Mouse (Mus musculus): ENCODE results near the gene Rpl19. TPM values are rescaled to one million over a fixed set of nuclear protein-coding genes. Genes with fewer than 3 reads are reported as not detected.
A peak's percentile ranks its signal among the peaks of the same experiment; 100 is the strongest.

Rpl19 gene
- polyA plus RNA-seq, 1 experiment from 2014 or later, result 689 TPM

DNA sequence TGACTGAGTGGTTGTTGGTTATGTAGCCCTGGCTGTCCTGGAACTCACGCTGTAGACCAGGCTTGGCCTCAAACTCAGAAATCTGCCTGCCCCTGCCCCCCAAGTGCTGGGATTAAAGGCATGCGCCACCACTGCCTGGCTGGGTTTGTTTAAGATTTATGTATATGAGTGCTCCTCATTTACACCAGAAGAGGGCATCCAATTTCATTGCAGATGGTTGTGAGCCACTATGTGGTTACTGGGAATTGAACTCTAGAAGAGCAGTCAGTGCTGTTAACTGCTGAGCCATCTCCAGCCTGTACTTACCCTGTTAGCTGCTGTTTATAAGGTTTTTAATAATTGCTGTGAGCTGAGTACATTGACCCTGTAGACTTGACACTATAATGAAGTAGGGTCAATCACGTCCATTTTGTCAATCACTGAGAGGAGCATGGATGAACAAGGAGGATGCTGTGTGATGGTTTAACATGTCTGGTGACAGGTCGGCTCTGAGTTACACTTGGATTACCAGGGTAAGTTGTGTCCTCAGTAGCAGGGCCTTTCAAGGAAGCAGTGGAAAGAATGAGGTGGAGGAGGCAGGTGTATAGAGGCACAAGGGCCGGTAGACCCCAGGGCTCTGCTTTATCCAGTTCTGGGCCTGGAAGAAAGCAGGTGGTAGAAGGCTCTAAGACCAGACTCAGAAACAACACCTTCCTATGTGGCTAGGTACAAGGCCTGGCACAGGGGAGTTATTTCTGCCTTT lies 4.4 kb downstream of the Rpl19 start:
- H3K9ac ChIP-seq, result no peak overlapping the region
- H3K27me3 ChIP-seq, result no peaks in the 10 kb centered on the region
- WGBS, result 59% methylated on average over 5 of the region's 5 CpGs
- no peak for ATAC-seq (ENCODE audit: low FRiP score)
- H3K4me1 ChIP-seq (replicated peaks), result peaks cover 31% of the 10 kb centered on the region
- H3K27ac ChIP-seq, result no peak overlapping the region
- no peak overlapping the region for H3K4me2 ChIP-seq
- peaks cover 33% of the 10 kb centered on the region for H3K36me3 ChIP-seq
- no peak overlapping the region for H3K4me3 ChIP-seq
- H3K9me3 ChIP-seq, result no peaks in the 10 kb centered on the region

DNA sequence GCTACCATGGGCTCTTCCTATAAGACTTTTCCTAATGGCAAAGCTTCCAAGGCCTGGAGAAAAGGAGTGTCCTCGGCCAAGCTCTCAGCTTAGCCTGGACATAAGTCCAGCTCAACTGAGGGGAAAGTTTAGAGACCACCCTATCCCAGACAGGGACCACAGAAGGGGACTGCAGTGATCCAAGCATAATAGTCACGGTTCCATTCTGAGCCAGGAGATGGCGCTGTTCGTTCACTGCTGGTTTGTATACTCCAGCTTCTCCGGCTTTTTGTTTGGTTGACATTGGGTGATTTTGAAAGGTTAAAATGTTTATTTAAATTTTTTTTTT lies 4.9 kb downstream of the Rpl19 start:
- Histone ChIP-seq H3K27me3 (0 out of 2 replicates have a peak, but pooled peaks cover under 1% of the 10 kb centered on the region), H3K9me3 (no peaks in the 10 kb centered on the region), H3K27ac (no peak overlapping the region), H3K4me1 (replicated peaks) (peaks cover 33% of the 10 kb centered on the region), H3K9ac (no peak overlapping the region), H3K4me3 (no peak overlapping the region), H3K36me3 (peaks cover 33% of the 10 kb centered on the region), H3K4me2 (no peak overlapping the region)
- whole genome bisulfite sequencing, result 4% methylated on average over 5 of the region's 5 CpGs
- ATAC-seq (ENCODE audit: low FRiP score), result no peak

DNA sequence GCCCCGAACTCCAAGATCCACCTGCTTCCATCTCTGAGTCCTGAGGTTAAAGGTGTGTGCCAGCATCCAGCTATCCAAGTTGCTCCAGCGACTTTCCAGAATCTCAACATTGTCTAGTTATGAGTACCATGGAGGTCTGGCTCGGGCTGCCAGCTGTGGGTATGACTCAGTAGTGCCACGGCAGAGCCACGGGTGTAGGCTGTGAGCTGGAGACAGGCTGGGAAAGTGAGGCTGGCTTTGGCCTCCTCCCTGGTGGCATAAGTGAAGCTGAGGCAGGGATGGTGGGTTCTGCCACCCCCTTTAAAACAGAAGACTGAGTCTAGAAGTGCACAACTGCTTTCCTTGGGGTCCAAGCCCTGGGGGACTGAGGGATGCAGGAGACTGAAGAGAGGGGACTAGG lies 7.6 kb downstream of the Rpl19 start:
- no peak overlapping the region for H3K9ac ChIP-seq
- 84% methylated on average over 5 of the region's 5 CpGs for WGBS
- no peak for ATAC-seq (ENCODE audit: low FRiP score)
- H3K36me3 ChIP-seq, result peaks cover 23% of the 10 kb centered on the region
- no peaks in the 10 kb centered on the region for H3K9me3 ChIP-seq
- no peak overlapping the region for H3K4me2 ChIP-seq
- H3K27me3 ChIP-seq, result peaks cover 21% of the 10 kb centered on the region
- H3K4me3 ChIP-seq, result no peak overlapping the region
- peaks cover 26% of the 10 kb centered on the region for H3K4me1 ChIP-seq (replicated peaks)
- no peak overlapping the region for H3K27ac ChIP-seq

DNA sequence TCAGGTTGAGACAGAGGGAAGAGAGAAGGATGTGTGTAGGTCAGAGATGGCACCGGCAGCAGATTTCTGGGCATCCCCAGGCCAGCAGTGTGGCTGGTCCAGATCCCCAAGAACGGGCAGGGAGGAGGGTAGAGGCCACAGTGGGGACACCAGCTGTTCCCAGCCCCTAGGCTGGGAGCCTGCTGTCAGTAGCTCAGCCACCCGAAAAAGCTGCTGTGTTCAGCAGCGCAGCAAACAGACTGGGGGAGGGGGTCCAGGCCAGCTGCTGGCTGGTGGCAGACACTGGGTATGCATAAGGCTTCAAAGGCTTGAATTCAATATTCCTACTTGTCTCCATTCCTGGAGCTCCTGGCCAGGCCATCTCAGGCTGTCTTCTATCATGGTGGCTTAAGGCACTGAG lies 8.3 kb downstream of the Rpl19 start:
- H3K9ac ChIP-seq, result peak overlapping the region; percentile 15; the same call in 1 of the 2 replicates
- H3K27ac ChIP-seq, result peak overlapping the region; percentile 70

DNA sequence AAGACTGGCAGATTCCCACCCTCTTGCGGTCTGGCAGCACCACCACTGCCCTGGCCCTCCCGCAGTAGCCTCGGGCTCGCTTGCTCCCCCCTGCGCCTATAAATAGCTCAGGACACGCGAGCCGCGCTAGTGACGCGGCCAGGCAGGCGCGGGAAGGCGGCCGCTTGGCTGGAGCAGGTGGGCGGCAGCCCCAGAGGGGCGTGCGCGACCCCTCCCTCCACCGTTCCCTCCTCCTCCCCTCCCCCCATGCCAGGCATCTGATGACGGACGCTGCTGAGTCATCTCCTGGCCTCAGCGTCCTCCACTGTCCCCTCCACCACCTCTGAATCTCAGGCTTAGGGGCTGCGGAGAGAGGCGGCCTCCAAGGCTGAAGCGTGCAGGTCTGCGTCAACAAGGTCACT lies 9.5 kb downstream of the Rpl19 start:
- H3K27ac ChIP-seq, result no peak overlapping the region
- ATAC-seq (ENCODE audit: low FRiP score), result peak; percentile 60
- H3K4me2 ChIP-seq, result peak overlapping the region; percentile 76
- peaks cover 4% of the 10 kb centered on the region for H3K36me3 ChIP-seq
- peaks cover 26% of the 10 kb centered on the region for H3K4me1 ChIP-seq (replicated peaks)
- WGBS, result 1% methylated on average over 23 of the region's 27 CpGs
- no peaks in the 10 kb centered on the region for H3K9me3 ChIP-seq
- H3K9ac ChIP-seq, result peak overlapping the region; percentile 70
- H3K27me3 ChIP-seq, result peaks cover 21% of the 10 kb centered on the region
- peak overlapping the region; percentile 40 for H3K4me3 ChIP-seq

More for the DNA sequence above, 8.3 kb downstream of the Rpl19 start:
- no peak overlapping the region for H3K4me2 ChIP-seq
- peak; percentile 43; the same call in 1 of the 2 replicates for ATAC-seq (ENCODE audit: low FRiP score)
- H3K36me3 ChIP-seq, result peaks cover 15% of the 10 kb centered on the region
- peaks cover 21% of the 10 kb centered on the region for H3K27me3 ChIP-seq
- WGBS, result 20% methylated on average over 4 of the region's 4 CpGs
- no peaks in the 10 kb centered on the region for H3K9me3 ChIP-seq
- no peak overlapping the region for H3K4me3 ChIP-seq
- H3K4me1 ChIP-seq (replicated peaks), result peaks cover 26% of the 10 kb centered on the region

DNA sequence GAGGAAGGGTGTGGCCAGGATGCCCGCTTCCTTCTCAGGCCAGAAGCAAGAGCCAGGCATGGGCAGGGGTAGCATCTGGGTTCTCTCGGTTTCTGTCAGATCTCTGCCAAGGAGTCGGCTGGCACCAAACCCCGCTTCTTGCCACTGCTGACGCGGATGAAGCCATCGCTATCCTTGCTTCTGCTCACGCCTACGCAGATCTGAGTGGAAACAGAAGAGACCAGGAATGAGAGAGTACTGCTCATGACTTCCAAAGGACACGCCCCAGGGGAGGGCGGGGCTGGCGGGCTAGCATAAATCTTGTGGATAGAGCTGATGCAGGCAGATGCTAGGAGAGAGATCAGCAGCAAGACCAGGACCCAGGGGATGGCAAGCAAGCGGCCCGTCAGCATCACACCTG lies 11.4 kb downstream of the Rpl19 start:
- Histone ChIP-seq H3K27me3 (peaks cover 21% of the 10 kb centered on the region), H3K4me1 (replicated peaks) (peaks cover 22% of the 10 kb centered on the region), H3K4me3 (no peak overlapping the region), H3K9me3 (no peaks in the 10 kb centered on the region), H3K36me3 (no peaks in the 10 kb centered on the region; the same call in 1 of the 2 replicates), H3K4me2 (no peak overlapping the region), H3K9ac (no peak overlapping the region), H3K27ac (no peak overlapping the region)
- WGBS, result 63% methylated on average over 14 of the region's 14 CpGs
- ATAC-seq (ENCODE audit: low FRiP score), result no peak

DNA sequence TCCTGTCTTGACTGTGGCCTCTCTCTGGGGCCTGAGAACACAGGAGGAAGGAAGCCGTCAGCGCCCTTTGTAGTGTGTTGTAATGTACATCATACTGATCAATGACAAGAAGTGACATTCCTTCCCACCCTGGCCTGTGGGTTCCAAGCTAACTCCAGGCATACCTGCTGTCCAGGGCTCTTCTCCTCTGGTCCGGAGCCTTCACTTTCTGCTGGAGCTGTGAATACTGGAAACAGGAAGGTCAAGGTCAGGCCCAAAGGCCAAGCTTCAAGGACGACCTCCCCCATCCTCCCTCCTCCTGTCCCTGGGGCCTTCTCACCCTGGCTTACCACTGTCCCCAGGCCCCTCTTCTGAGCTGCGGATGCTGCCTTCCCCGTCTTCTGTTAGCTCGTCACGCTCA lies 14.5 kb downstream of the Rpl19 start:
- Histone ChIP-seq H3K27ac (no peak overlapping the region), H3K27me3 (peaks cover 21% of the 10 kb centered on the region), H3K9ac (no peak overlapping the region), H3K4me3 (no peak overlapping the region), H3K36me3 (no peaks in the 10 kb centered on the region; the same call in 1 of the 2 replicates), H3K4me1 (replicated peaks) (peaks cover 15% of the 10 kb centered on the region), H3K9me3 (no peaks in the 10 kb centered on the region), H3K4me2 (no peak overlapping the region)
- 66% methylated on average over 8 of the region's 8 CpGs for WGBS
- no peak for ATAC-seq (ENCODE audit: low FRiP score)

DNA sequence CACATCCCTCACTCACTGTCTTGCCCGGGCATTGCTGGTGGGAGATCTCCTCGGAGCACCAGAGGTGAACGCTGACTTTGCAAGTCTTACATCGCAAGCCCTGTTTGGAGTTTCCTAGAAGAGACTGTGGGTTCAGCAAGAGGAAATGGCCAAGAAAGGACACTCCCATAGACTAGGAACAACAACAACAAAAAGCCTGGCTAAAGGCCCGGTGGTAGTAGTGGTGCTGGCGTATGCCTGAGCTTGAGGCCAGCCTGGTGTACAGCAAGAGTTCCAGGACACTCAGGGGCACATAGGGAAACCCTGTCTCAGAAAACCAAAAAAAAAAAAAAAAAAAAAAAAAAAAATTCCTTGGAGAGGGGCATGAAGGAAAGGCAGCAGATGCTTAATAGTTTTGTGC lies 16.2 kb downstream of the Rpl19 start:
- Histone ChIP-seq H3K4me2 (no peak overlapping the region), H3K36me3 (no peaks in the 10 kb centered on the region; the same call in 1 of the 2 replicates), H3K9me3 (no peaks in the 10 kb centered on the region), H3K4me1 (replicated peaks) (peaks cover 10% of the 10 kb centered on the region; the same call in 1 of the 2 replicates), H3K9ac (no peak overlapping the region), H3K27me3 (peaks cover 9% of the 10 kb centered on the region), H3K4me3 (no peak overlapping the region), H3K27ac (no peak overlapping the region)
- WGBS, result 78% methylated on average over 6 of the region's 6 CpGs
- ATAC-seq (ENCODE audit: low FRiP score), result no peak

DNA sequence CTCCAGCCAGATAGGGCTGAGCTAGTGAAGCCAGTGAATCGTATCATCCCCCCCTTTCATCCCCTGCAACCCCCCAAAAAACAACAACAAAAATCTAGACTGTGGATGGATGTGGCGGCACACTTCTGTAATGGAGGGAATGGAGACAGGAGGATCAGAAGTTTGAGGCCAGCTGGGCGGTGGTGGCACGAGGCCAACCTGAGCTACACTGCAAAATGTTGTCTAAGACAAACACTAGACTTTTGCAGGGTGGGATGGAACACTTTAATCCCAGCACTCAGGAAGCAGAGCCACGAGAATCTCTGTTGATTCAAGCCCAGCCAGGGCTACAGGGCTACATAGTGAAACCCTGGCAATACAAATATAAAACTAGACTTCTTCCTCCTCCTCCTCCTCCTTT lies 17.6 kb downstream of the Rpl19 start:
- no peak overlapping the region for H3K27ac ChIP-seq
- H3K4me2 ChIP-seq, result no peak overlapping the region
- peaks cover 12% of the 10 kb centered on the region; the same call in 1 of the 2 replicates for H3K4me1 ChIP-seq (replicated peaks)
- no peaks in the 10 kb centered on the region for H3K9me3 ChIP-seq
- H3K36me3 ChIP-seq, result no peaks in the 10 kb centered on the region; the same call in 1 of the 2 replicates
- H3K4me3 ChIP-seq, result no peak overlapping the region
- ATAC-seq (ENCODE audit: low FRiP score), result no peak
- 79% methylated on average over 5 of the region's 5 CpGs for WGBS
- peaks cover 13% of the 10 kb centered on the region for H3K27me3 ChIP-seq
- no peak overlapping the region; the same call in 1 of the 2 replicates for H3K9ac ChIP-seq

DNA sequence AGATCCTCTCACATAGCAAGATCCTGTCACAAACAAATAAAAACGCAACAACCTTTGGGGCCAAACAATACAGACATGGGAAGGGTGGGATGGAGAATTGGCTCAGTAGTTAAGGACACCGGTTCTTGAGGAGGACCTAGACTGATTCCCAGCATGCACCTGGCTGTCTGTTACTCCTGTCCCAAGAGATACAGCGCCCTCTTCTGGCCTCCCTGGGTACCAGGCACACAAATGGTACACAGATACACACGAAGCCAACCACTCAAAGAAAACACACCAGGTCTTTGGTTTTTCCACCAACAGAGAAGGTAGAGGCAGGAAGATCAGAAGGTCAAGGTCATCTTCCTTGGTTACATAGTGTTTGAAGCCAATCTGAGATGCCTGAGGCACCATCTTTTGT lies 19.1 kb downstream of the Rpl19 start:
- Histone ChIP-seq H3K9ac (no peak overlapping the region), H3K4me3 (no peak overlapping the region), H3K27me3 (peaks cover 27% of the 10 kb centered on the region), H3K4me2 (no peak overlapping the region), H3K27ac (no peak overlapping the region), H3K36me3 (no peaks in the 10 kb centered on the region; the same call in 1 of the 2 replicates), H3K9me3 (no peaks in the 10 kb centered on the region), H3K4me1 (replicated peaks) (peaks cover 19% of the 10 kb centered on the region)
- ATAC-seq (ENCODE audit: low FRiP score), result no peak
- WGBS, result 66% methylated on average over 4 of the region's 4 CpGs

DNA sequence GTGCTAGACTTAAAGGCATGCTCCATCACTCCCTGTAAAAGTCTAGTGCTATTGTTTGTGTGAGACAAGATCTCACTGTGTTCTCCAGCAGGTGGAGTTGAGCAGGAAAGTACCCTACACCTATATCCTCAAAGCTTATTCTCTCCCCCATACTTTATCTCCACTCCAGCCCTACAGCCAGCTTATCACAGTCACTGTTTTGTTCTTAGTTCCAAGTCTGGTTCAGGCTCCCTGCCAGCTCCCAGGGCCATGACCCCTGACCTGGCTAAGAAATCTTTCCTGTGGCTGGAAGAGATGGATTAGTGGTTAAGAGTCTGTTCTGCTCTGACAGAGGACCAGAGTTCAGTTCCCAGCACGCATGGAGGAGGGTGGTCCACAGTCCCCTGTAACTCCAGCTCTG lies 20.0 kb downstream of the Rpl19 start:
- no peak overlapping the region for H3K4me3 ChIP-seq
- peaks cover 36% of the 10 kb centered on the region for H3K27me3 ChIP-seq
- no peaks in the 10 kb centered on the region for H3K9me3 ChIP-seq
- no peaks in the 10 kb centered on the region; the same call in 1 of the 2 replicates for H3K36me3 ChIP-seq
- no peak overlapping the region for H3K9ac ChIP-seq
- no peak overlapping the region for H3K27ac ChIP-seq
- H3K4me1 ChIP-seq (replicated peaks), result peaks cover 27% of the 10 kb centered on the region
- 74% methylated on average over 1 of the region's 1 CpGs for WGBS
- ATAC-seq (ENCODE audit: low FRiP score), result no peak
- H3K4me2 ChIP-seq, result no peak overlapping the region

DNA sequence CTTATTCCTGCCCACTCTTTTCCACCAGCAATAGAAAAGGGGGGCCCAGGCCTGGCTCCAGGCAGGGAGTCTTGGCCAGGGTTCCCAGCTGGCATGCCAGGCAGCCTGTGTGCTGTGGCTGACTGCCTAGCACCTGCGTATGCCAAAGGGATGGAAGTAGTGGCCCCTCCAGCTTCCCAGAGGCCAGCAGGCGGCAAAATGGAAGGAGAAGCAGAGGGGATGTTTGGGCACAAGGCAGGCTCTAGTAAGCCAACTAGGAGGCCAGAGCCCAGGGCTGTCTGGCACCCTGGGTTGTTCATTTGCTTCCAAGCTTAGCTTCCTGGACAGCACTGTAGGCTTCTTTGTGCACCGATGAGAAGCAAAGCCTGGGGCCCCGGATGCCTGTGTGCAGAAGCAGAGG lies 21.2 kb downstream of the Rpl19 start:
- Histone ChIP-seq H3K27ac (no peak overlapping the region), H3K9me3 (no peaks in the 10 kb centered on the region), H3K27me3 (peaks cover 49% of the 10 kb centered on the region), H3K4me1 (replicated peaks) (peaks cover 40% of the 10 kb centered on the region), H3K4me2 (no peak overlapping the region), H3K4me3 (no peak overlapping the region), H3K9ac (no peak overlapping the region), H3K36me3 (no peaks in the 10 kb centered on the region)
- WGBS, result 89% methylated on average over 4 of the region's 4 CpGs
- ATAC-seq (ENCODE audit: low FRiP score), result no peak

All from hindbrain, embryonic 13.5 days (tissue).